Mouse (Mus musculus) stomach, embryonic 14.5 days (tissue): ENCODE measurements at regions not wholly inside any gene's neighbourhood (a gene's known extent, or its start where the extent isn't known, plus 50 kb on each side); places are given as distances from the start of the nearest gene placed in this dataset.

ENCODE experiments used
- ATAC-seq: fragments of 200-750 bp; cut with Nextera tagmentation; 2 replicates; pipeline ENCODE4 v1.8.0; 2017; ENCODE audit warnings: low read depth, moderate TSS enrichment; ENCODE audit not compliant: insufficient number of reproducible peaks, insufficient read depth, low FRiP score
- H3K27ac ChIP-seq: fragments of 300-500 bp; sonication (generic); 2 replicates; pipeline ENCODE4 v1.5.1; 2014; ENCODE audit warnings: mild to moderate bottlenecking, low read length, moderate library complexity, mixed read lengths
- H3K27me3 ChIP-seq: fragments of 300-500 bp; sonication (generic); 2 replicates; pipeline ENCODE4 v1.6.1; 2014; ENCODE audit warnings: low read length, control low read depth, mixed read lengths; ENCODE audit not compliant: control insufficient read depth, insufficient read depth
- H3K36me3 ChIP-seq: fragments of 300-500 bp; sonication (generic); 2 replicates; pipeline ENCODE4 v1.6.1; 2014; ENCODE audit warnings: mild to moderate bottlenecking, control low read depth, low read length, moderate library complexity, mixed read lengths; ENCODE audit not compliant: control insufficient read depth, insufficient read depth
- H3K4me1 ChIP-seq: fragments of 300-500 bp; sonication (generic); 2 replicates; pipeline ENCODE4 v1.6.1; 2014; ENCODE audit warnings: low read length, control low read depth, mixed read lengths; ENCODE audit not compliant: control insufficient read depth, insufficient read depth
- H3K4me2 ChIP-seq: fragments of 300-500 bp; sonication (generic); replicated peaks from 2 replicates; pipeline ENCODE4 v1.6.1; 2014; ENCODE audit warnings: low read depth, low read length, control low read depth
- H3K4me3 ChIP-seq: fragments of 300-500 bp; sonication (generic); 2 replicates; pipeline ENCODE4 v1.5.1; 2014; ENCODE audit warnings: low read depth, low read length, control low read depth
- H3K9ac ChIP-seq: fragments of 300-500 bp; sonication (generic); replicated peaks from 2 replicates; pipeline ENCODE4 v1.6.1; 2014; ENCODE audit warnings: low read depth, mild to moderate bottlenecking, control low read depth, low read length, moderate library complexity, mixed read lengths
- H3K9me3 ChIP-seq: fragments of 300-500 bp; sonication (generic); 2 replicates; pipeline ENCODE4 v1.6.1; 2016; ENCODE audit warnings: low read depth, low read length, control low read depth; ENCODE audit not compliant: control insufficient read depth
- WGBS: fragments of 180-500 bp; shearing (Covaris S2); extraction: QIAGEN DNeasy Blood & Tissue Kit; methylation state at CpG from one replicate; pipeline ENCODE4 v1.1.7; 2014; 5-methylcytosine and 5-hydroxymethylcytosine counted together

GRCm38 (mm10) chr17:31747563-31747962 is 70.0 kb downstream of the Cryaa start:
- Histone ChIP-seq H3K4me3 (no peak overlapping the region), H3K4me2 (no peak overlapping the region), H3K36me3 (no peaks in the 10 kb centered on the region), H3K9ac (no peak overlapping the region), H3K27ac (peak overlapping the region; percentile 77), H3K9me3 (no peaks in the 10 kb centered on the region), H3K27me3 (no peaks in the 10 kb centered on the region), H3K4me1 (peaks cover 20% of the 10 kb centered on the region)
- whole genome bisulfite sequencing = 76% methylated on average over 2 of the region's 2 CpGs
- peak; percentile 60; the same call in 1 of the 2 replicates for ATAC-seq

- Histone ChIP-seq H3K27me3 (no peaks in the 10 kb centered on the region), H3K9me3 (no peaks in the 10 kb centered on the region), H3K4me3 (no peak overlapping the region), H3K4me1 (peaks cover 20% of the 10 kb centered on the region), H3K27ac (peak overlapping the region; percentile 39; the same call in 1 of the 2 replicates), H3K36me3 (no peaks in the 10 kb centered on the region), H3K9ac (no peak overlapping the region), H3K4me2 (no peak overlapping the region)
- ATAC-seq = no peak
- 54% methylated on average over 2 of the region's 2 CpGs for WGBS
Observed at GRCm38 (mm10) chr17:31748158-31748557, 70.6 kb downstream of the Cryaa start.

DNA sequence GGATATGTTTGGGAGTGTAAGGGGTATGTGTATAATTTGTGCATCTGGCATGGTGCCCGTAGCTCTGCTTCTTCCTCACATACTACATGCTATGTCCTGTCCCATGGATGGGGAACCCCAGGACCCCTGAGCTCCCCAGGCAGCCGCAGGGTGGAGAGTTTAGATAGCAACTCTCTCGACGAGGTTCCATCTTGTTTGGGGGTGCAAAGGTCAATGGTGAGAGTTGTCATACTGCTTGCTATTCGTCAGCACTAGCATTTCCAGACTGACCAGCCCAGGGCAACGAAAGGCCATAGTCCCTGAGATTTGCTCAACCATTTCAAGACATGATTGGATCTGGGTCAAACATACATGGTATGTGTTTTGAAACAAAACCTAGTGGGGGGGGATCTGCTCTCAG is 71.4 kb downstream of the Cryaa start:
- Histone ChIP-seq H3K27me3 (no peaks in the 10 kb centered on the region), H3K36me3 (no peaks in the 10 kb centered on the region), H3K9me3 (no peaks in the 10 kb centered on the region), H3K4me1 (peaks cover 20% of the 10 kb centered on the region), H3K27ac (no peak overlapping the region), H3K9ac (no peak overlapping the region), H3K4me2 (no peak overlapping the region), H3K4me3 (no peak overlapping the region)
- no peak for ATAC-seq
- WGBS = 67% methylated on average over 6 of the region's 6 CpGs

DNA sequence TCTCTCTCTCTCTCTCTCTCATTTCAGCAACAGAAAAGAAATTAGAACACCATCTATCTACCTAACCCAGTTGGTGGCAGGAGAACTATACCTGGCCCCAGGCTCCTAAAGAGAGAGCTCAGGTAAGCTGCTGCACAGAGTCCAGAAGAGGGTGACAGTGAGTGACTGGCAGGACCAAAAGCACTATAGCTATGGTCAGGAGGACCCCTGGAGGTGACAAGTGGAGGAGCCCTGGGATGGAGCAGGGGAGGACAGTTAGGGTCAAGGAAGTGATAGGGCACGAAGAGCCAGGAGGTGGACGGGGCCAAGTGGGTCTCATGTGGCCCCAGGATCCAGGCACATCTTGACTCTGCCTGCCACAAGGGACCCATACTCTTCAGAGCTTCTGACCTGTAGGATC is 73.7 kb downstream of the Cryaa start:
- no peaks in the 10 kb centered on the region for H3K27me3 ChIP-seq
- 60% methylated on average over 2 of the region's 2 CpGs for WGBS
- H3K4me3 ChIP-seq = no peak overlapping the region
- H3K4me1 ChIP-seq = peaks cover 14% of the 10 kb centered on the region
- H3K27ac ChIP-seq = no peak overlapping the region
- no peak overlapping the region for H3K4me2 ChIP-seq
- H3K9ac ChIP-seq = no peak overlapping the region
- 0 out of 2 replicates have a peak, but pooled peaks cover 3% of the 10 kb centered on the region for H3K9me3 ChIP-seq
- no peak for ATAC-seq
- no peaks in the 10 kb centered on the region for H3K36me3 ChIP-seq

DNA sequence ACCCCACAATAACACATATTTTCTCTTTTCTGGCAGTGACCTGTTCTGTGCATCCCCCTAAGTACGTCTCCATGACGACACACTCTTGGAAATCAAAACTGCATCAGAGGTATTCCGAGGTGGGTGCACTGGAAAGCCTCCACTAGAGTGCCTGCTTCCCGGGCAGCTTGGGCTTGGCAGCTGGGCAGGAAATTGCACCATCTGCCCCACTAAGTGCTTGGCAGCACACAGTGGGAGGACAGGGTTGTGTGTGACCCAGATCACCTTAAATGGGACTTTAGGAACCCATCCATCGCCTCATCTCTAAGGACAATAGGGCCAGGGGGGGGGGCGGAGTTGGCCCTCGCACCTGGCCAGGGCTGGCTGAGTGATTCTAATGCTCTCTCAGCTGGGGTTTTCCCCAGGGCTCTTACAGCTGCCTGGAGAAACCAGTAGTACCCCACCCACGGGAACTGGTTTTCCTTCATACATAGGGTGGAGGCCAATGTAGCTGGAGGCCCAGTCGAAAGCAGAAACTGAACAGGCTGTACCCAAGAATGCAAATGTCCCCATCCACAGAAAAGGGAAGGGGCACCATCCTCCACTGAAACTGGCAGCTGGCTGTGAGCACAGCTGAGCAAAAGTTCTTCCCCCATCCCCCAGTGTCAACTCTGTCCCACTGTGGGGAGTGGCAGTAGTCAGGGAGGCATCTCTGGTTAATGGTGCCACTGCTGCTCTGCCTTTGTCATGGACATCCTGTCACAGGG is 75.7 kb downstream of the Cryaa start:
- Histone ChIP-seq H3K9ac (no peak overlapping the region), H3K4me3 (no peak overlapping the region), H3K4me1 (no peaks in the 10 kb centered on the region; the same call in 1 of the 2 replicates), H3K36me3 (no peaks in the 10 kb centered on the region), H3K9me3 (0 out of 2 replicates have a peak, but pooled peaks cover 3% of the 10 kb centered on the region), H3K27me3 (no peaks in the 10 kb centered on the region), H3K4me2 (no peak overlapping the region), H3K27ac (peak overlapping the region; percentile 59; the same call in 1 of the 2 replicates)
- ATAC-seq = peak; percentile 57
- 53% methylated on average over 9 of the region's 9 CpGs for WGBS

DNA sequence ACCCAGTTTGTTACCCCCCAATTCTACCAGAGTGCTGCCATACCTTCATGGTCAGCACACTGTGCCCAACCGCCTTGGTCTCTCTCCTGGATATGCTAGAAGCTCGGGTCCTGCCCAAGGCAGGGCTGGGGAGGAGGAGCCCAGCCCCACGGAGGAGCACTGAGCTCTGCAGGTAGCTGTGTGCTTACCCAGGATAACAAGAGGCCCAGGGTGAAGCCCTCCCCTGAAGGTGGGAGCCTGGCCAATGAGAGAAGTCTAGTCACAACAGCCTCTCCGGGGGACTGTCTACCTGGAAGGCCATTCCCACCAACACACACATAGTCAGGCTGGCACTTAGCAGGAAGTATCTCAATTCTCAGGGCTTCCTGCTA is 76.2 kb downstream of the Cryaa start:
- 39% methylated on average over 4 of the region's 4 CpGs for WGBS
- peak overlapping the region; percentile 59; the same call in 1 of the 2 replicates for H3K27ac ChIP-seq
- peak; percentile 73; the same call in 1 of the 2 replicates for ATAC-seq

DNA sequence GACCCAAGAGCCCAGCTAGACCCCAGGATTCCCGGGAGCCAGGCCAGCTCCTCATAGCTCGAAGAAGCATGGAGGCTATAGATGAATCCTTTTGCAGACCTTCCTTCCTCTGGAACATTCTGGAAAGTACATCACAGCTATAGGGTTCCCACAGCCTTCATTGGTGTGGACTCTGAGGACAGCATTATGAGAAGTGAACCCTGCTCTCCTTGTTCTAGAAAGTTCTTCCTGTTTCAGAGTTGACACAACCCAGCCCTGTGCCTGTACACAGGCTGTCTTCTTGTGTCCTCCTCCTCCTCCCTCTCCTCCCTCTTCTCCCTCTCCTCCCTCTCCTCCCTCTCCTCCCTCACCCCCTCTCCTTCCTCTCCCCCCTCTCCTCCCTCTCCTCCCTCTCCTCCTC is 82.9 kb downstream of the Cryaa start:
- WGBS = 97% methylated on average over 2 of the region's 2 CpGs
- Histone ChIP-seq H3K4me2 (no peak overlapping the region), H3K9me3 (0 out of 2 replicates have a peak, but pooled peaks cover 3% of the 10 kb centered on the region), H3K9ac (no peak overlapping the region), H3K4me1 (no peaks in the 10 kb centered on the region), H3K27me3 (no peaks in the 10 kb centered on the region), H3K36me3 (no peaks in the 10 kb centered on the region), H3K27ac (no peak overlapping the region), H3K4me3 (no peak overlapping the region)
- ATAC-seq = no peak

More for the DNA sequence above, 76.2 kb downstream of the Cryaa start:
- Histone ChIP-seq H3K4me2 (no peak overlapping the region), H3K36me3 (no peaks in the 10 kb centered on the region), H3K4me3 (no peak overlapping the region), H3K9me3 (0 out of 2 replicates have a peak, but pooled peaks cover 3% of the 10 kb centered on the region), H3K9ac (no peak overlapping the region), H3K27me3 (no peaks in the 10 kb centered on the region), H3K4me1 (no peaks in the 10 kb centered on the region; the same call in 1 of the 2 replicates)

GRCm38 (mm10) chr17:31763078-31763477 is 85.5 kb downstream of the Cryaa start:
- Histone ChIP-seq H3K9ac (no peak overlapping the region), H3K36me3 (no peaks in the 10 kb centered on the region), H3K4me2 (no peak overlapping the region), H3K9me3 (no peaks in the 10 kb centered on the region), H3K4me3 (no peak overlapping the region), H3K27ac (no peak overlapping the region), H3K4me1 (peaks cover 9% of the 10 kb centered on the region), H3K27me3 (no peaks in the 10 kb centered on the region)
- 62% methylated on average over 5 of the region's 5 CpGs for WGBS
- no peak for ATAC-seq
